ENCODE assay signal across 19 mouse cellular contexts in the genomic region with DNA sequence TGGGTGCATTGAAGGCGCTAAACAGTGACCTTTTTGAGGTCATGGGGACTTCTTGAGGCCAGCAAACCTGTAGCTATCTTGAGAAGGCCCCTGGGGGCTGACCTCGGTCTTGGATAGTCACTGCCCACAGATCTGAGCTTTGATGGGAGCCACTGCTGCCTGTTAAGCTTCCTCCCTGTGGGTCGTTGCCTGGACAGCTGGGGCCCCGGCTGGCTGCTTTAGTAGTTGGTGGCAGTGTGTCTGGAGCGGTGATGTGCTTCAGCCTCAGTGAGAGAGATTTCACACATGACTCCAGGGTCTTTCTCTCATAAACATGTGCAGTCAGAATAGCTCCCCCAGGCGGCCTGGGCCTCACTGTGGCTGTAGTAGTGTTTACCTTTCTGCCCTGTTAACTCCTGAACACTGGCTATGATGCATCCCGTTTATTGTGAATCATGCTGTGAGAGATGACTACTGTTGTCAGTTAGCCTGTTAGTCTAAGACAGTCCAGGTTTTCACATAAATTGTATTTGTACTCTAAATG.
DNase-seq lines count a peak whose midpoint lies in the region; ATAC-seq lines count a peak whose summit lies in the region.
"Had no signal": no experiment of that assay in that cellular context is flagged by ENCODE, and none has a peak within 500 bp of the region (broad histone marks: within the 10 kb centered on the region; RNA-seq: fewer than 3 reads in every experiment).

No protein-coding gene starts in this region.

- H3K4me3 ChIP-seq in embryonic facial prominence, embryonic 13.5 days, result no peak overlapping the region
- H3K4me3 ChIP-seq in embryonic facial prominence, embryonic 10.5 days, result no peak overlapping the region
- no peak overlapping the region for H3K4me3 ChIP-seq in kidney, embryonic 14.5 days (ENCODE audit: low read length)
- H3K4me3 ChIP-seq: liver, embryonic 15.5 days; midbrain, embryonic 13.5 days; neural tube, embryonic 12.5 days had no signal

- 66% methylated on average over 7 of the region's 7 CpGs for WGBS in embryonic facial prominence, embryonic 13.5 days
- 67% methylated on average over 7 of the region's 7 CpGs for WGBS in embryonic facial prominence, embryonic 10.5 days
- 39% methylated on average over 7 of the region's 7 CpGs for WGBS in kidney, embryonic 14.5 days

- H3K36me3 ChIP-seq in embryonic facial prominence, embryonic 13.5 days, result peaks cover 66% of the 10 kb centered on the region
- peaks cover 90% of the 10 kb centered on the region for H3K36me3 ChIP-seq in embryonic facial prominence, embryonic 10.5 days (replicated peaks)
- peaks cover 39% of the 10 kb centered on the region for H3K36me3 ChIP-seq in kidney, embryonic 14.5 days (ENCODE audit: control insufficient read depth, insufficient read depth, low read length)

- no peaks in the 10 kb centered on the region; the same call in none of the 2 replicates for H3K4me1 ChIP-seq in embryonic facial prominence, embryonic 13.5 days
- peaks cover 4% of the 10 kb centered on the region; the same call in 1 of the 2 replicates for H3K4me1 ChIP-seq in embryonic facial prominence, embryonic 10.5 days
- no peaks in the 10 kb centered on the region for H3K4me1 ChIP-seq in kidney, embryonic 14.5 days (ENCODE audit: control insufficient read depth, insufficient read depth, low read length)
- H3K4me1 ChIP-seq: liver, embryonic 15.5 days; midbrain, embryonic 13.5 days; neural tube, embryonic 12.5 days had no signal

- ATAC-seq in embryonic facial prominence, embryonic 13.5 days (ENCODE audit: insufficient number of reproducible peaks, insufficient read depth, low FRiP score, low TSS enrichment, low read depth), result no peak
- ATAC-seq in kidney, embryonic 14.5 days (ENCODE audit: low FRiP score, low TSS enrichment), result no peak
- ATAC-seq: inflammation-experienced regulatory T-cells, adult 6 months; midbrain, embryonic 13.5 days had no signal

- no peak overlapping the region for H3K27ac ChIP-seq in embryonic facial prominence, embryonic 13.5 days
- H3K27ac ChIP-seq in embryonic facial prominence, embryonic 10.5 days (replicated peaks), result no peak overlapping the region
- H3K27ac ChIP-seq in kidney, embryonic 14.5 days (ENCODE audit: low read depth, low read length), result no peak overlapping the region
- H3K27ac ChIP-seq: liver, embryonic 15.5 days; macrophage; midbrain, embryonic 13.5 days; neural tube, embryonic 12.5 days had no signal

- no peaks in the 10 kb centered on the region for H3K27me3 ChIP-seq in embryonic facial prominence, embryonic 13.5 days
- H3K27me3 ChIP-seq in embryonic facial prominence, embryonic 10.5 days (replicated peaks; ENCODE audit: low read depth, poor library complexity, severe bottlenecking), result no peaks in the 10 kb centered on the region
- H3K27me3 ChIP-seq in kidney, embryonic 14.5 days (ENCODE audit: control insufficient read depth, insufficient read depth, low read length), result no peaks in the 10 kb centered on the region
- H3K27me3 ChIP-seq: liver, embryonic 15.5 days; midbrain, embryonic 13.5 days; neural tube, embryonic 12.5 days had no signal

- no peaks in the 10 kb centered on the region for H3K9me3 ChIP-seq in embryonic facial prominence, embryonic 13.5 days
- H3K9me3 ChIP-seq in embryonic facial prominence, embryonic 10.5 days, result no peaks in the 10 kb centered on the region
- H3K9me3 ChIP-seq in kidney, embryonic 14.5 days (ENCODE audit: control insufficient read depth, low read length), result no peaks in the 10 kb centered on the region
- H3K9me3 ChIP-seq: liver, embryonic 15.5 days; midbrain, embryonic 13.5 days; neural tube, embryonic 12.5 days had no signal

- DNase-seq in embryonic facial prominence, embryonic 10.5 days (ENCODE audit: low spot score), result no peak
- peak; percentile 32 to 42 for DNase-seq in kidney, postnatal 4 days
- peak; percentile 32 for DNase-seq in thymus, postnatal 4 days
- no peak for DNase-seq in thymus, postnatal 14 days
- DNase-seq in right cerebral cortex, adult 18-20 months, result no peak
- DNase-seq in embryo, embryonic 10.5 days (ENCODE audit: low spot score), result no peak
- DNase-seq: adrenal gland, postnatal 14 days; cerebellum, adult 9-10 months; gastrocnemius, postnatal 10 days; kidney, postnatal 10 days; thymus, postnatal 36 days had no signal

- 0 out of 2 replicates have a peak overlapping the region, but pooled peaks have one; percentile 36 for H3K9ac ChIP-seq in embryonic facial prominence, embryonic 13.5 days
- H3K9ac ChIP-seq in kidney, embryonic 14.5 days (ENCODE audit: low read depth, low read length), result no peak overlapping the region
- H3K9ac ChIP-seq: liver, embryonic 15.5 days; midbrain, embryonic 13.5 days; neural tube, embryonic 12.5 days had no signal

- H3K4me2 ChIP-seq in embryonic facial prominence, embryonic 13.5 days, result no peak overlapping the region
- no peak overlapping the region for H3K4me2 ChIP-seq in kidney, embryonic 14.5 days (replicated peaks; ENCODE audit: low read depth, low read length)
- H3K4me2 ChIP-seq: heart, embryonic 11.5 days; liver, embryonic 15.5 days; midbrain, embryonic 13.5 days; neural tube, embryonic 12.5 days had no signal

Comparison
In these comparisons a context has a peak if more than half of its experiments do, and no peak if none do; other contexts are left out.
1. DNase-seq: peak in kidney, postnatal 4 days (2 of 2) and thymus, postnatal 4 days (single experiment); none in embryonic facial prominence, embryonic 10.5 days (single experiment), thymus, postnatal 14 days (single experiment), right cerebral cortex, adult 18-20 months (single experiment) and embryo, embryonic 10.5 days (single experiment).